Mouse (Mus musculus) small intestine, adult 2 months (tissue): Measurements from ENCODE around the gene Zfp281.

Source experiments
- CTCF ChIP-seq: fragments of 200-500 bp; IDR thresholded peaks from 2 replicates; pipeline ENCODE4 v1.5.1; 2012; ENCODE audit warnings: low read depth, mild to moderate bottlenecking, control low read depth, inconsistent platforms, low read length, moderate library complexity, mixed read lengths; ENCODE audit not compliant: insufficient replicate concordance, insufficient read length; ENCODE audit errors: extremely low read depth
- POLR2A ChIP-seq: fragments of 200-500 bp; IDR thresholded peaks from 2 replicates; pipeline ENCODE4 v1.6.1; 2012; ENCODE audit warnings: low read depth, mild to moderate bottlenecking, control low read depth, inconsistent platforms, low read length, moderate library complexity

GRCm38 (mm10) chr1:136658456-136659227 lies 33.9 kb downstream of the Zfp281 start:
- TF ChIP-seq CTCF = no peak
- TF ChIP-seq POLR2A = no peak
